8 mouse cellular contexts compared by ENCODE assay signal in the genomic region with DNA sequence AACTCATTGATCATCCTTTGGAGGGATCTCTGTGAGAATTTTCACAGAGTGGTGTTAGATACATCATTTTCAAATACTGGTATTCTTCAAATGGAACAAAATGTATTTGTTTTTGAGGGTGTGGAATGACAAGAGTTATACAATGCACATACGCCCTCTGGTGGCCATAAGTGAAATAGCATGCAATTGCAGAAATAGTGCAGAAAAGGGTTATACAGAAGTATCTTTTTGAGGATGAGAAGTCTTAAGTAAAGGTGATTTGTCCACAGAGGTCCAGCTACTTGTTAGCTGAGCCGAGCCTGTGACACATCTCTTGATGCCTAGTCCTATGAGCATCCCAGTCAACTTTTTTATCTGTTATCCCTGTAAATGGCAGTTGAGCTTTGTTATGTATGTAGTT.
A peak's percentile ranks its signal among the peaks of the same experiment; 100 is the strongest.
DNase-seq lines count a peak whose midpoint lies in the region; ATAC-seq and TF ChIP-seq lines count a peak whose summit lies in the region.

No protein-coding gene starts in this region.

- no peak overlapping the region for H3K4me3 ChIP-seq in hindbrain, embryonic 11.5 days (ENCODE audit: low read depth, low read length)
- no peak overlapping the region for H3K4me3 ChIP-seq in hindbrain, embryonic 12.5 days
- no peak overlapping the region for H3K4me3 ChIP-seq in kidney, postnatal 0 days (replicated peaks; ENCODE audit: low read depth, low read length)

- no peaks in the 10 kb centered on the region for H3K27me3 ChIP-seq in hindbrain, embryonic 11.5 days (ENCODE audit: control insufficient read depth, insufficient read depth, low read length)
- no peaks in the 10 kb centered on the region for H3K27me3 ChIP-seq in hindbrain, embryonic 12.5 days
- H3K27me3 ChIP-seq in kidney, postnatal 0 days (ENCODE audit: insufficient read depth, low read length), result no peaks in the 10 kb centered on the region

- peak; percentile 53 for DNase-seq in hindbrain, embryonic 11.5 days (ENCODE audit: low spot score)
- peak; percentile 30 to 39 for DNase-seq in right cerebral cortex, postnatal 10 days (ENCODE audit: low spot score in 2 of 2)
- no peak for DNase-seq in right cerebral cortex, postnatal 4 days
- peak; percentile 46 for DNase-seq in brain, adult 2 months (ENCODE audit: low read depth, low spot score)
- DNase-seq in kidney, postnatal 0 days (ENCODE audit: low spot score), result peak; percentile 59
- peak; percentile 15 for DNase-seq in thymus, postnatal 4 days

- H3K4me1 ChIP-seq in hindbrain, embryonic 11.5 days (replicated peaks; ENCODE audit: control insufficient read depth, insufficient read depth, low read length), result no peaks in the 10 kb centered on the region
- H3K4me1 ChIP-seq in hindbrain, embryonic 12.5 days, result no peaks in the 10 kb centered on the region
- H3K4me1 ChIP-seq in kidney, postnatal 0 days (replicated peaks; ENCODE audit: insufficient read depth, low read length), result no peaks in the 10 kb centered on the region

- peak; percentile 84 for TF ChIP-seq CTCF in kidney, postnatal 0 days (IDR thresholded peaks at IDR 0.05; ENCODE audit: low read depth)

- 26% methylated on average over 2 of the region's 2 CpGs for WGBS in hindbrain, embryonic 11.5 days
- 26% methylated on average over 2 of the region's 2 CpGs for WGBS in hindbrain, embryonic 12.5 days
- WGBS in kidney, postnatal 0 days, result 13% methylated on average over 2 of the region's 2 CpGs

- H3K9me3 ChIP-seq in hindbrain, embryonic 11.5 days (ENCODE audit: control insufficient read depth, low read length), result no peaks in the 10 kb centered on the region
- H3K9me3 ChIP-seq in hindbrain, embryonic 12.5 days (replicated peaks), result no peaks in the 10 kb centered on the region
- no peaks in the 10 kb centered on the region for H3K9me3 ChIP-seq in kidney, postnatal 0 days (replicated peaks; ENCODE audit: low read length)

- H3K4me2 ChIP-seq in hindbrain, embryonic 11.5 days (replicated peaks; ENCODE audit: low read depth, low read length), result no peak overlapping the region
- H3K4me2 ChIP-seq in hindbrain, embryonic 12.5 days (replicated peaks), result no peak overlapping the region
- H3K4me2 ChIP-seq in kidney, postnatal 0 days (ENCODE audit: low read length), result no peak overlapping the region

- no peak overlapping the region for H3K9ac ChIP-seq in hindbrain, embryonic 11.5 days (ENCODE audit: low read depth, low read length)
- no peak overlapping the region for H3K9ac ChIP-seq in hindbrain, embryonic 12.5 days
- H3K9ac ChIP-seq in kidney, postnatal 0 days (ENCODE audit: low read depth, low read length), result no peak overlapping the region

- ATAC-seq in hindbrain, embryonic 11.5 days (ENCODE audit: low FRiP score), result no peak
- no peak for ATAC-seq in hindbrain, embryonic 12.5 days (ENCODE audit: low FRiP score)
- ATAC-seq in kidney, postnatal 0 days (replicated peaks; ENCODE audit: low FRiP score, low read depth), result no peak
- no peak for ATAC-seq in erythroblast, adult 5-6 weeks (replicated peaks; ENCODE audit: low FRiP score, poor library complexity, severe bottlenecking)

- H3K27ac ChIP-seq in hindbrain, embryonic 11.5 days (ENCODE audit: low read depth, low read length), result no peak overlapping the region
- H3K27ac ChIP-seq in hindbrain, embryonic 12.5 days, result no peak overlapping the region
- no peak overlapping the region for H3K27ac ChIP-seq in kidney, postnatal 0 days

- no peaks in the 10 kb centered on the region for H3K36me3 ChIP-seq in hindbrain, embryonic 11.5 days (ENCODE audit: control insufficient read depth, insufficient read depth, low read length)
- H3K36me3 ChIP-seq in hindbrain, embryonic 12.5 days, result no peaks in the 10 kb centered on the region
- H3K36me3 ChIP-seq in kidney, postnatal 0 days (ENCODE audit: insufficient read depth, low read length), result no peaks in the 10 kb centered on the region
